Mouse (Mus musculus) liver, postnatal 0 days (tissue): ENCODE measurements around the gene Scel.

Source experiments
- CTCF ChIP-seq: sonication (generic); IDR thresholded peaks from 2 replicates; pipeline ENCODE4 v1.5.1; 2016; ENCODE audit warnings: antibody characterized with exemption, low read depth
- EP300 ChIP-seq: IDR thresholded peaks from 2 replicates; pipeline ENCODE4 v1.6.1; 2016; ENCODE audit warnings: antibody characterized with exemption, low read depth, mild to moderate bottlenecking

DNA sequence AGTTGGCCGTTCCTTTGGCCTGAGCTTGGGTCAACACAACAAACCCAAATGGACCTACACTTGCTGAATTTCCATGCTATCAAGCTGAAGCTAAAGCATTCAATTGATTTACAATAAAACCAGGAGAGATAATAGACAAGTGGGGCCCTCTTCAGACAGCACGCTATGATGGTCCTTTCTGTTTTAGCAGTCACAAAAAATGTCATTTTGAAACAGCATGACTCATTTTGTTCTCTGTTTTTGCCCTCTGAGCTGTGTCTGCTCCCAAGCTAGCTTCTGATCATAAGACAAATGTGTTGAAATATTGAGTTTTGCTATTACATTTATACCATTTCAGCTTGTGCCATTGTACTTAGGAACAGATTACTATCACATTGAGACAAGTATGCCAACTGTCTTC lies 108.1 kb downstream of the Scel start:
- TF ChIP-seq CTCF (no peak), EP300 (no peak)
